Mouse (Mus musculus) intestine, embryonic 16.5 days (tissue): ENCODE data around the gene Tasp1. TPM values are rescaled to one million over a fixed set of nuclear protein-coding genes. Genes with fewer than 3 reads are reported as not detected.
"Not testable (repeated sequence)": the region's sequence is repeated elsewhere in the genome, so short reads cannot be mapped to it uniquely, and the experiment has no call there.

Experiments
- ATAC-seq: fragments of 200-750 bp; cut with Nextera tagmentation; 2 replicates; pipeline ENCODE4 v1.8.0; 2017; ENCODE audit warnings: moderate TSS enrichment, moderate library complexity
- H3K27ac ChIP-seq: fragments of 300-500 bp; sonication (generic); 2 replicates; pipeline ENCODE4 v1.5.1; 2014; ENCODE audit warnings: mild to moderate bottlenecking, low read length
- H3K27me3 ChIP-seq: fragments of 300-500 bp; sonication (generic); replicated peaks from 2 replicates; pipeline ENCODE4 v1.6.1; 2014; ENCODE audit warnings: low read length, control low read depth, mixed read lengths; ENCODE audit not compliant: control insufficient read depth, insufficient read depth
- H3K36me3 ChIP-seq: fragments of 300-500 bp; sonication (generic); 2 replicates; pipeline ENCODE4 v1.6.1; 2014; ENCODE audit warnings: low read length, control low read depth; ENCODE audit not compliant: control insufficient read depth, insufficient read depth
- H3K4me1 ChIP-seq: fragments of 300-500 bp; sonication (generic); 2 replicates; pipeline ENCODE4 v1.6.1; 2014; ENCODE audit warnings: low read length, control low read depth, mixed read lengths; ENCODE audit not compliant: control insufficient read depth, insufficient read depth
- H3K4me2 ChIP-seq: fragments of 300-500 bp; sonication (generic); 2 replicates; pipeline ENCODE4 v1.6.1; 2014; ENCODE audit warnings: low read depth, low read length, control low read depth
- H3K4me3 ChIP-seq: fragments of 300-500 bp; sonication (generic); 2 replicates; pipeline ENCODE4 v1.5.1; 2014; ENCODE audit warnings: mild to moderate bottlenecking, low read length
- H3K9ac ChIP-seq: fragments of 300-500 bp; sonication (generic); 2 replicates; pipeline ENCODE4 v1.6.1; 2014; ENCODE audit warnings: low read depth, low read length
- H3K9me3 ChIP-seq: fragments of 300-500 bp; sonication (generic); 2 replicates; pipeline ENCODE4 v1.6.1; 2016; ENCODE audit warnings: low read length, control low read depth; ENCODE audit not compliant: control insufficient read depth
- WGBS: fragments of 180-500 bp; shearing (Covaris S2); extraction: QIAGEN DNeasy Blood & Tissue Kit; methylation state at CpG from one replicate; pipeline ENCODE4 v1.1.7; 2014; 5-methylcytosine and 5-hydroxymethylcytosine counted together
- polyA plus RNA-seq: library from polyadenylated mRNA; unstranded; fragments of >200 nt; fragmentation: Nextera tagmentation; extraction: Ambion mirVana; gene quantifications from 2 replicates; pipeline ENCODE4 v1.2.1, GENCODE M21; 2015

Gene Tasp1
- polyA plus RNA-seq, 1 experiment from 2014 or later, result 17.9 TPM

DNA sequence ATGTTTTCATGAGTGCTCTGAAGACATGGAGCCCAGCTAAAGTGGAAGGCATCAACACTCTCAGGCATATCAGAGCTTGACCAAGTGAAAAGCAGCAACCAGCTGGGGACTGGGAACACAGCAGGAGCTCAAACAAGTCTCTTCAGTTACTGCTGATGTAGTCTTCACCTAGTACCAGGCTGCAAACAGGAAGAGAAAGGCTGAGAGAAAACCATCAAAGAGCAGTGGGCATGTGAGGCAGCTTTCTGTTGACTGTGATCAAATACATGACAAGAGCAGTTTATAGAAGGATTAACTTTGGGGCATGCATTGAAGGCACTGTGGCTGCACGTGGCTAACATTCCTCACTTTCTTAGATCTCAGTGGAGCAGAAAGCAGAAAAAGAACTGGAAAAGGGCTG lies 141.7 kb downstream of the Tasp1 start:
- 19% methylated on average over 1 of the region's 1 CpGs for WGBS
- ATAC-seq, result no peak
- no peak overlapping the region for H3K9ac ChIP-seq
- H3K4me2 ChIP-seq, result no peak overlapping the region
- no peaks in the 10 kb centered on the region for H3K9me3 ChIP-seq
- no peak overlapping the region for H3K27ac ChIP-seq
- no peaks in the 10 kb centered on the region for H3K36me3 ChIP-seq
- H3K4me1 ChIP-seq, result no peaks in the 10 kb centered on the region
- no peaks in the 10 kb centered on the region for H3K27me3 ChIP-seq
- H3K4me3 ChIP-seq, result no peak overlapping the region

DNA sequence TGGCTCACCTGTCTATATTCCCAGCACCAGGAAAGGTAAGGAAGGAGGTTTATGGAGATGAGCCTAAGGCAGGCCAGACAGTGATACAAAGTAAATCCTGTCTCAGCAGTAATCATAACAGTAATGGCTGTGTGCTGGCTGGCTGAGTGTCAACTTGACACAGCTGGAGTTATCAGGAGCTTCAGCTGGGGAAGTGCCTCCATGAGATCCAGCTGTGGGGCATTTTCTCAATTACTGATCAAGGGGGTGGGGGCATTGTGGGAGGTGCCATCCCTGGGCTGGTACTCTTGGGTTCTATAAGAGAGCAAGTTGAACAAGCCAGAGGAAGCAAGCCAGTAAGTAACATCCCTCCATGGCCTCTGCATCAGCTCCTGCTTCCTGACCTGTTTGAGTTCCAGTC lies 145.2 kb downstream of the Tasp1 start:
- ATAC-seq, H3K36me3 ChIP-seq, H3K9ac ChIP-seq, H3K4me3 ChIP-seq, H3K9me3 ChIP-seq, H3K27me3 ChIP-seq, H3K27ac ChIP-seq, H3K4me1 ChIP-seq, H3K4me2 ChIP-seq: not testable (repeated sequence)

DNA sequence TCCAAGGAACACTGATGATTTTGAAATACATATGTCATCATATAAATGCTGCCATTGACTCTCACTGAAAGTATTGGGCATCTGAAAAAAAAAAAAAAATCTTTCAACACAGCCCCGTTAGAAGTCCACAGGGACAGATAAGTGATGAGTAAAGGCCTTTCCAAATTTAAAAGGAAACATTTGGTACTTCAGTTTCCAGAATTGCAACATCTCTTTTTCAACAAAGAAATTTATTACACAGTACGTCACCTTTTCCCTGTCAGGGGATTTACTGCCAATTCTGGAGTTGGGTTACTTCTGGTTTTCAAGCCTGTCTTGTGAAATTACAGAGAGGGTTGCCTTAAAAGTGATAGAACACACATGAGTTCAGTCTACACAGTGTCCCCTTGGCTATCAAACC lies 146.8 kb downstream of the Tasp1 start:
- Histone ChIP-seq H3K4me2 (no peak overlapping the region), H3K9ac (no peak overlapping the region), H3K27me3 (no peaks in the 10 kb centered on the region), H3K4me1 (no peaks in the 10 kb centered on the region), H3K36me3 (no peaks in the 10 kb centered on the region), H3K27ac (no peak overlapping the region), H3K4me3 (no peak overlapping the region), H3K9me3 (no peaks in the 10 kb centered on the region)
- ATAC-seq, result no peak
- 51% methylated on average over 2 of the region's 2 CpGs for WGBS

DNA sequence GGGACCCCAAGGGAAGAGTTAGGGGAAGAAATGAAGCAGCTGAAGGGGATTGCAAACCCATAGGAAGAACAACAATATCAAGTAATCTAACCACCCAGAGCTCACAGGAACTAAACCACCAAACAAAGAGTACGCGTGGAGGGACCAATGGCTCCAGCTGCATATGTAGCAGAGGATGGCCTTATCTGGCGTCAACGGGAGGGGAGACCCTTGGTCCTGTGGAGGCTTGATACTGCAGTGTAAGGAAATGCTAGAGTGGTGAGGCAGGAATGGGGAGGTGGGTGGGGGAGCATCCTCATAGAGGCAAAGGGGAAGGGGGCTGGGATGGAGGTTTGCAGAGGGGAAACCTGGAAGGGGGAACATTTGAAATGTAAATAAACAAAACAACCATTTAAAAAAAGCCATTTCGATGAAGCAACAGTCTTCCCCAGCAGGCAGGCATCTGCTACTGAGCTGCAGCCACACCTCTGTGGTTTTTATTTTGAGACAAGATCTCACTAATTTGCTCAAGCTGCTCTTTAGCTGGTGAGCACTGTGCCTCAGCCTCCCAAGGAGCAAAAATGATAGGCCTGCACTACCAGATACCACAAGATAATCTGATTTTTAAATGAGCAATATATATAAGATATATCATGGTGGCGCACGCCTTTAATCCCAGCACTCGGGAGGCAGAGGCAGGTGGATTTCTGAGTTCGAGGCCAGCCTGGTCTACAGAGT lies 160.0 kb downstream of the Tasp1 start:
- Histone ChIP-seq H3K27ac (no peak overlapping the region), H3K27me3 (no peaks in the 10 kb centered on the region), H3K4me1 (no peaks in the 10 kb centered on the region), H3K4me3 (no peak overlapping the region), H3K4me2 (no peak overlapping the region), H3K9me3 (no peaks in the 10 kb centered on the region), H3K9ac (no peak overlapping the region), H3K36me3 (no peaks in the 10 kb centered on the region)
- WGBS, result 91% methylated on average over 9 of the region's 9 CpGs
- no peak for ATAC-seq

DNA sequence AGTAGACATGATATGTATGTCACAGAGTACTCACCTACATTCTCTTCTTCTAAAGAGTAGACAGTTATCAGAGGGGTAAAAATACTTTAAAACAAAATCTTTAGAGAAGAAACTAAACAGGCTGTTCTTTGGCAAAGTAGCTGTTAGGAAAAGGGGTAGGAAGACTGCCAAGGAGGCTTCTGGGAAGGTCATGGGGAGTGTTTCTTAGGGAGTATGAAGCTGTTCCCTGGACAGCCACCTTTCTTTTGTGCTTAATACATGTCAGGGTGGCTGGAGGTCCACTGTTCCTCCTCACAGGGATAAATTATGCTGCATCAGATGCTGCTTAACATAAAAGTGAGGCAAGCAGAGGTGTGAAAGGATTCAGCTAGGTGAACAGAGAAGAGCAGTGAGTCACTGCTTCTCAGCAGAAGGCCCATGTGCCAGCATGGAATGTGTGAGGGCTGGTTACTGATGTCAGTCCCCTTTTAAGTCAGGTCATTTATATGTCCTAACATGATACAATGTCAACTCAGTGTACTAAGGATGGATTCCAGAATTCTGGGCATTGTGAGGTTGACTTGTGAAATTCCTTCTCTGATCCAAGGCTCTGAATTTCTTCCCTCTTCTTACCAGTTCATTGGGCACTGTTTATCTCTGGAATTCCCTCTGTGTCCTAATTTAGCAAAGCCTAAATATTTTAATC lies 175.1 kb downstream of the Tasp1 start:
- no peaks in the 10 kb centered on the region for H3K27me3 ChIP-seq
- ATAC-seq, result no peak
- no peak overlapping the region for H3K4me3 ChIP-seq
- H3K4me1 ChIP-seq, result no peaks in the 10 kb centered on the region
- H3K27ac ChIP-seq, result no peak overlapping the region
- H3K9ac ChIP-seq, result no peak overlapping the region
- no peaks in the 10 kb centered on the region for H3K9me3 ChIP-seq
- no peak overlapping the region for H3K4me2 ChIP-seq
- H3K36me3 ChIP-seq, result no peaks in the 10 kb centered on the region

DNA sequence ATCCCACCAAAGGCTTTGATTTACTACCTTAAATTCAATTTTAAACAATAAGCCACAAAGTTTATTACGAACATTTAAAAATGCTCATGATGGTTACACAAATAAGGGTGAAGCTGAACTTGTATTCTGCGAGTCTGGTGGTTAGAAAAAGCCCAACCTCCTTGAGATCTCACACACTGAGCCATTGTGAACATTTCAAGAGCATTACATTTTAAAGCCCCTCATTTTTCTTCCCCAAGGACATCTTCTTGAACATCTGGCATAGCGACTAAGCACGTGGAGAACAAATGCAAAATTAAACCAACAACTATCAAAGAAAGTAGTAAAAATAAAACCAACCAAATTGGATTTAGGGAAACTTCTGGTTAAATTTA lies 182.4 kb downstream of the Tasp1 start:
- H3K27me3 ChIP-seq, result no peaks in the 10 kb centered on the region
- H3K9me3 ChIP-seq, result no peaks in the 10 kb centered on the region
- no peak overlapping the region for H3K4me2 ChIP-seq
- ATAC-seq, result no peak
- no peaks in the 10 kb centered on the region for H3K4me1 ChIP-seq
- WGBS, result 63% methylated on average over 4 of the region's 4 CpGs
- H3K27ac ChIP-seq, result no peak overlapping the region
- no peak overlapping the region for H3K4me3 ChIP-seq
- no peak overlapping the region for H3K9ac ChIP-seq
- H3K36me3 ChIP-seq, result no peaks in the 10 kb centered on the region

DNA sequence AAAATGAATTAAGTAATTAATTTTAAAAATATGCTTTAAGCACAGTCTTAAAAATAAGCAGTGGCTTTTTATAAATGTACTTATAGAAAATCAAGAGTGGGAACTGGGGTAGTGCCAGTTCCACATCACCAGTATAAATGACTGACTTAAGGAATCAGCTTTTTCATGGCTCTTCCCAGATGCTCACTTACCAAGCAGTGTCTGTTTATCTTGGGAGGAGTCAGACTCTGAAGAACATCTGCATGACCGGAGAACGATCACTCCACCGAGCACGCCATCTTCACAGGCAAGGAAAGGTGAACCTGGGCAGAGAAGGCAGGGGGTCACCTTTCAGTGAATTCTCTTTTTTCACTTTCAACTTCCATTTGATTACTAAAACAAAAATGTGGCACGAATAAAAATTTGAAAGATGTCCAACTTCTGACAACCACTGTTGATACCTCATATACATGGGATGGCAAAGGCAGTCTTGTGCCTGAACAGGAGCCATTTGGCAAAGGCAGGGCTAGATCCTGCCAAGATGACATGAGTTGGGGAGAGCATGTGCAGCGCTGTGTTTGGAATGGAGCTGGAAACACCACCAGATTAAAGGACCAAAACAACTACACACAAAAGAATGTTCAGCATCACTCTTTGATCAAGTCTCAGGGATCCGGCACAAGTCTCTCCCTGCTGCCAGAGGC lies 182.9 kb downstream of the Tasp1 start:
- 72% methylated on average over 7 of the region's 7 CpGs for WGBS
- H3K9ac ChIP-seq, result no peak overlapping the region
- no peak for ATAC-seq
- no peak overlapping the region for H3K4me2 ChIP-seq
- no peaks in the 10 kb centered on the region for H3K9me3 ChIP-seq
- H3K4me3 ChIP-seq, result no peak overlapping the region
- H3K27me3 ChIP-seq, result no peaks in the 10 kb centered on the region
- no peaks in the 10 kb centered on the region for H3K4me1 ChIP-seq
- H3K36me3 ChIP-seq, result no peaks in the 10 kb centered on the region
- no peak overlapping the region for H3K27ac ChIP-seq

DNA sequence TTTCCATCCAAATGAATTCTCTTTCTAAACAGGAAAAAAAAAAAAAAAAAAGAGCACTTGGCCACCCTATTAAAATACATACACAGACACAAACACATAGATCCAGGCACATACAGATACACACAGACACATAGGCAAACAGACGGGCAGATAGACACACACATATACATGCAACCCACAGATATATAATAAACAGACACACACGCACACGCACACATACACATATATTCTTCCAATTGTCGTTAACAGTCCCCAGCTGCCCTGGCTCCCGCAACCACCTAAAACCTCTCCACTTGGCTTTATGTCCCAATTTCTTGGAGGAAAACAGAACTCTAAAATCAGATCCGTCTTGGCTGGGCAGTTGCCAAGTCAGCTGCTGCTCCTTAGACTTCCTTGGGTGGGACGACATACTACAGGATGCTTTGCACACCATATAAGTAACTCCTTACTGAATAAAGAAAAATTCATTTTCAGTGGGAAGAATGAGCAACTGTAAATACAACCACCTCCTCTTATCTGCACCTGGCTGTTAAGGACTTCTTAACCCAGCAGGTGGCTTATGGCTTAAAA lies 188.5 kb downstream of the Tasp1 start:
- Histone ChIP-seq H3K4me1 (no peaks in the 10 kb centered on the region), H3K9ac (no peak overlapping the region), H3K4me2 (no peak overlapping the region), H3K9me3 (no peaks in the 10 kb centered on the region), H3K27me3 (no peaks in the 10 kb centered on the region), H3K4me3 (no peak overlapping the region), H3K36me3 (no peaks in the 10 kb centered on the region), H3K27ac (no peak overlapping the region)
- WGBS, result 64% methylated on average over 7 of the region's 7 CpGs
- ATAC-seq, result no peak

DNA sequence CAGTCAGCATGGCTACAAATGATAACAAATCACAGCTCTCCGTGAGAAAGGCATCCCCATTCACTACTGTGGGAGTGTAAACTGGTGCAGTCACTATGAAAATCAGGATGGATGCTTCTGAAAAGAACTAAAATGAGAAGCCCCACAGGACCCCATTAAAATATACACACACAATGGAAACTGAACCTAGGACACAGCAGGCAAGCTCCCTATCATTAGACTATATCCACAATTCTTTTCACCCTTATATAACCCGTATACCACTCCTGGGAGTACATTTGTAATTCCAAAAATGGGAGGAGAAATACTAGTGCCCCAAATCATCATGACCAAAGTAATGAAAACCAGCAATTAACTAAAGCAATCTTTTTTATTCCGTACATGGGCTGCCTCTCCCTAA lies 190.7 kb downstream of the Tasp1 start:
- Histone ChIP-seq H3K27ac (no peak overlapping the region), H3K9ac (no peak overlapping the region), H3K9me3 (no peaks in the 10 kb centered on the region), H3K36me3 (no peaks in the 10 kb centered on the region), H3K4me2 (no peak overlapping the region), H3K4me1 (no peaks in the 10 kb centered on the region), H3K4me3 (no peak overlapping the region), H3K27me3 (no peaks in the 10 kb centered on the region)
- 69% methylated on average over 3 of the region's 3 CpGs for WGBS
- no peak for ATAC-seq
